Mouse (Mus musculus): ENCODE measurements around the gene Pmel.

Pmel gene

DNA sequence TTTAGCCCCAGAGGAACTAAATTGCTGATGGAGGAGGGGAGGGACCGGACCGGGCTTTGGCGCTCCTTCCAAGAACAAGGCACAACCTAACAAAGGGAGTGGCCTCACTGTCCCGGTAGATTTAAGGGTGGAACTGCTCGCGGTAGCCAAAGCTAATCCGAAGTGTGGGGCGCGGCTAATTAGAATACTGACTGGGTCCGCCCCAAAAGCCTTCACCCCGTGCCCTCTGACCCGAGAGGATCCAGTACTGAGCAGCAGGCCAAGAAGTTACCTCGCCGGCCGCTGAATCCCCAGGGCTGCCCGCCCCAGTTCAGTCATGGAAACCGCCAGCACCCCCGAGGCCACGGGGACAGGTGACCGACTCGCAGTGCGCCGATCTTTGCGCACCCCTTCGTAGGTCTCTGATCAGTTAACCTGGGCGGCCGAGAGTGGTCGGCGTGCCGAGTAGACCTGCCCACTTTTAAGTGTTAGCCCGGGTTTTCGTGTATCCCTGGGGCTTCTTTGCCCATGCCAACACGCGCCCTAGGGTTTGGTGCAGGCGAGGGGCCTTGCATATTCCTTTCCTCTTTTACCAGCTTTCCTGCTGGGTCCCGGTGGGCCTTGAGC is 43.8 kb downstream of the Pmel start, which contains the start of gene Pym1:
TSS of gene Pym1 (plus strand) at position 244 of the 606 bp plus-strand sequence.
- peak; percentile 88 to 96 for DNase-seq (ENCODE audit: inconsistent age in 2 of 2, low spot score in 1 of 2)

DNA sequence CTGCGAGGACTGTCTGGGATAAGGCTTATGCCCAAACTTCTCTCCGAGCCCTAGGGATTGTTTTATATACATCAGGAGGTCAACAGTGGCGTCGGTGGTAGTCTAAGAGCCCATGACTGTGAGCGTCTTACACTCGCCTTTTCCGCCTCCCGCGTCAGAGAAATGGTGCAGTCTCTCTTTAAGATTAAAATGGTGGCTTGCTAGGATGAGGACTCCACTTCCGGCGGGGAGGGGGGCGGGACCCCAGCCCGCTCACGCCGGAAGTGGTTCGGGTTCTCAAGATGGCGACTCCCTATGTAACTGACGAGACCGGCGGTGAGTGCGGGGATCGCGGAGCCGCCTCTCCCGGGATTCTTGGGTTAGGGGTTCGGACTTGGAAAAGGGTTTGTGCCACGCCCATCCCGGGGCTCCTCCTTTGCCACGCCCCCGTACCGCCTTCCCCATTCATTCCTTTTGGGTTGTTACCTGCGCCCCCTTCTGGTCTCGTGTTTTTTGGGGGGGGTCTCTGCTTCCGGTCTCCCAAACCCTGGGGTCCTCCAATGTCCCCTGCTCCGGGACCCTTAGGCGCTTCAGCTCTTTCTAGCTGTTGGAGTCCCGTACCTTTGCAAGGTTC is 44.4 kb downstream of the Pmel start:
- peak; percentile 81 to 93 for DNase-seq (ENCODE audit: inconsistent age in 2 of 2, low spot score in 1 of 2)
